Mouse (Mus musculus) heart, adult 18-20 months (tissue): ENCODE data around the gene Hdhd3. TPM values are rescaled to one million over a fixed set of nuclear protein-coding genes. Genes with fewer than 3 reads are reported as not detected.

Experiments
- DNase-seq, 2 experiments: peaks; one replicate each; pipeline ENCODE4 v3.0.0; 2021 to 2022; ENCODE audit warnings: mixed read lengths in 1 of 2
- total RNA-seq, 2 experiments: library from RNA; stranded (reverse); gene quantifications; 2 replicates each; pipeline ENCODE4 v1.2.3; 2021

The Hdhd3 gene
- total RNA-seq, 2 experiments from 2014 or later: 3.4 to 4.0 TPM

GRCm38 (mm10) chr4:62477542-62478244 lies 25.6 kb downstream of the Hdhd3 start:
- no peak for DNase-seq

- DNase-seq: no peak
These were observed 27.5 kb downstream of the Hdhd3 start for GRCm38 (mm10) chr4:62475793-62476192.

- DNase-seq: no peak
These were observed 28.1 kb downstream of the Hdhd3 start for GRCm38 (mm10) chr4:62475131-62475530.

GRCm38 (mm10) chr4:62472071-62472470 lies 31.2 kb downstream of the Hdhd3 start:
- DNase-seq: no peak

- peak; percentile 62 to 82 for DNase-seq
These were observed 32.6 kb downstream of the Hdhd3 start, which contains the start of gene Wdr31 for GRCm38 (mm10) chr4:62470598-62471051. Gene Wdr31, minus strand, starts transcription at chr4:62470896.

- no peak for DNase-seq
These were observed 35.1 kb downstream of the Hdhd3 start for GRCm38 (mm10) chr4:62468158-62468557.

GRCm38 (mm10) chr4:62463124-62463523 lies 40.1 kb downstream of the Hdhd3 start:
- DNase-seq: no peak

GRCm38 (mm10) chr4:62460348-62460747 lies 42.9 kb downstream of the Hdhd3 start:
- DNase-seq: no peak

GRCm38 (mm10) chr4:62459081-62459480 lies 44.2 kb downstream of the Hdhd3 start:
- DNase-seq: no peak

GRCm38 (mm10) chr4:62454995-62455394 lies 48.3 kb downstream of the Hdhd3 start:
- DNase-seq: peak; percentile 22 to 56

Other genes with a start within 250 kb of the Hdhd3 start
- 10 to 100 TPM; 20.7 to 24.1 TPM for gene Slc31a2, start 240.9 kb downstream of the Hdhd3 start, total RNA-seq
- gene Fkbp15, start 142.9 kb downstream of the Hdhd3 start, total RNA-seq: 10 to 100 TPM; 16.4 to 17.7 TPM
- gene Slc31a1, start 142.7 kb downstream of the Hdhd3 start, total RNA-seq: 10 to 100 TPM; 17.3 to 18.7 TPM
- gene Cdc26, start 94.8 kb downstream of the Hdhd3 start, total RNA-seq: 10 to 100 TPM; 46.9 to 49.1 TPM
- 10 to 100 TPM; 10.4 to 10.9 TPM for gene Prpf4, start 94.7 kb downstream of the Hdhd3 start, total RNA-seq
- not detected for gene Rnf183, start 68.2 kb downstream of the Hdhd3 start, total RNA-seq
- under 1 TPM; 0.30 to 0.59 TPM for gene Wdr31, start 32.6 kb downstream of the Hdhd3 start, total RNA-seq
- gene Bspry, start 23.4 kb downstream of the Hdhd3 start, total RNA-seq: under 1 TPM in 1 of 2 experiments, not detected in 1; 0.23 TPM
- gene Alad, start 16.5 kb upstream of the Hdhd3 start, total RNA-seq: 10 to 100 TPM; 75.4 to 87.1 TPM
- gene Pole3, start 21.6 kb upstream of the Hdhd3 start, total RNA-seq: 10 to 100 TPM; 17.7 to 19.5 TPM
- gene 4933430I17Rik, start 21.9 kb upstream of the Hdhd3 start, total RNA-seq: not detected
- 10 to 100 TPM; 21.5 to 25.9 TPM for gene Rgs3, start 56.4 kb upstream of the Hdhd3 start, total RNA-seq